Mouse (Mus musculus) cerebellum, adult 2 months (tissue): ENCODE results near the gene Vcpkmt. TPM values are rescaled to one million over a fixed set of nuclear protein-coding genes. Genes with fewer than 3 reads are reported as not detected.

Experiments used
- DNase-seq, 2 experiments: peaks; one replicate each; pipeline ENCODE4 v3.0.0; 2021
- H3K27ac ChIP-seq: fragments of 200-500 bp; 2 replicates; pipeline ENCODE4 v1.5.1; 2012; ENCODE audit warnings: low read length, control low read depth, inconsistent platforms; ENCODE audit not compliant: insufficient read depth
- H3K27me3 ChIP-seq: fragments of 200-500 bp; 2 replicates; pipeline ENCODE4 v1.6.1; 2012; ENCODE audit warnings: inconsistent platforms, mild to moderate bottlenecking, low read length, moderate library complexity; ENCODE audit not compliant: control insufficient read depth, insufficient read depth
- H3K4me1 ChIP-seq: fragments of 200-500 bp; 2 replicates; pipeline ENCODE4 v1.6.1; 2011; ENCODE audit warnings: low read length; ENCODE audit not compliant: control insufficient read depth, insufficient read depth
- H3K4me3 ChIP-seq: fragments of 200-500 bp; replicated peaks from 2 replicates; pipeline ENCODE3; 2011; ENCODE audit warnings: mild to moderate bottlenecking, low read depth, low read length, control low read depth; ENCODE audit not compliant: insufficient read depth
- CTCF ChIP-seq: fragments of 200-500 bp; IDR thresholded peaks from 2 replicates; pipeline ENCODE4 v1.5.1; 2011; ENCODE audit warnings: low read depth, mild to moderate bottlenecking, control low read depth, low read length, moderate library complexity, borderline replicate concordance; ENCODE audit not compliant: insufficient read depth
- POLR2A ChIP-seq: fragments of 200-500 bp; IDR thresholded peaks from 2 replicates; pipeline ENCODE4 v1.6.1; 2011; ENCODE audit warnings: low read length, control low read depth, borderline replicate concordance; ENCODE audit not compliant: insufficient read depth
- WGBS: fragments of 180-500 bp; shearing (Covaris S2); methylation state at CpG from one replicate; pipeline ENCODE4 v1.1.7; 2018; 5-methylcytosine and 5-hydroxymethylcytosine counted together
- polyA plus RNA-seq: library from polyadenylated mRNA; depleted of rRNA; stranded (reverse); fragments of >200 nt; gene quantifications from 2 replicates; pipeline ENCODE4 v1.2.3, GENCODE M21; 2012

Gene Vcpkmt
- polyA plus RNA-seq, 1 experiment, result 30.0 TPM

DNA sequence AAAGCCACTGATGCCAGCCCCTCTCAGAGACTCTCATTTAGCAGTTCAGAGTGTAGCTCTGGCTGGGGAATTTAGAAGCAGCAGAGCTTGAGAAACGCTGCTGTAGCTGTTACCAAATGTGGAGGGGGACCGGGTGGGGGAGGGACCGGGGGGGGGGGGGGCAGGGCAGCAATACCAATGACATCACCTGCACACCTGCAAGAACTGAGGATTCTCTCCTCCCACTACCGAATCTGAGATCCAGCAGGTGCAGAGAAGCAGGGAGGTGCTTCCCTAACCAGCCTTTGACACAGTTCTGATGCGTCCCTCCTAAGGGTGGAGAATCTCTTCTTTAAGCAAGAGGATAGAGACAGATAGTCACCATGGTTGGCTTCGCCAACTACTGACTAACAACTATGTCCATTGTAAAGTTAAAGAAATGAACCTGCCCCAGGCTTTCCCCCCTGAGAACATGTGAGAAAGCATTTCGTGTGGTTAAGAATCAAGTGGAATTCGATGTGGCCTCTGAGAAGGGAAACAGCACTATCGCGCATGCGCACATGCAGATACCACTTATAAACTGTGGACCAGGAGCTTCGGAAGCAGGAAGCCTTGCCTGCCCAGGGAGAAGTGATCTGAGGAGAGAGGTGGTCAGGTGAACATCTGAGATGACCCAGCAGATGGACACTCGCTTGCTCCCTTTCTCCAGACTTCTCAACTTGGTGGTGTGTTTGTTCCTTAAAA, 37.2 kb downstream of the Vcpkmt start:
- Histone ChIP-seq H3K27ac (no peak overlapping the region), H3K27me3 (no peaks in the 10 kb centered on the region), H3K4me1 (no peaks in the 10 kb centered on the region), H3K4me3 (no peak overlapping the region)
- DNase-seq, result no peak
- 84% methylated on average over 13 of the region's 13 CpGs for WGBS
- TF ChIP-seq POLR2A (no peak), CTCF (no peak)

DNA sequence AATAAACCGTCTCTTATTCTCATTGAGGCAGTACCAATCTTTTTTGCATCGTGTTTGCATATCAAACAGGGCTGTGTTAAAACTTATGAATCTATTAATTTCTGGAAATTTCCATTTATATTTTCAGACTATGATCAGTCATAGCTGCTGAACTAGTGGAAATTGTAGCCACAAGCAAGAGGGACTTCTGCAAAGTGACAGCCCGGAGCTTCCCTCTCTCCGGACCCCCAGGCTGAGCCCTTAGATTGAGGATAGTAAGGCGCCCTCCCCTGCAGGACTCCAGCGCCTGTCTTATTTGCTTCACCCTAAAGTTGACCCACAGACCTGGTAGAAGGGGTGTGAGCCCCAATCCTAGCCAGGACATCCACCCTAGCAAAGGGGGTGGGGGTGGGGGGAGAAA, 37.8 kb downstream of the Vcpkmt start:
- no peak overlapping the region for H3K4me3 ChIP-seq
- TF ChIP-seq POLR2A, result no peak
- TF ChIP-seq CTCF, result no peak
- DNase-seq, result no peak
- no peak overlapping the region for H3K27ac ChIP-seq
- H3K4me1 ChIP-seq, result no peaks in the 10 kb centered on the region
- H3K27me3 ChIP-seq, result no peaks in the 10 kb centered on the region
- 93% methylated on average over 6 of the region's 6 CpGs for WGBS

DNA sequence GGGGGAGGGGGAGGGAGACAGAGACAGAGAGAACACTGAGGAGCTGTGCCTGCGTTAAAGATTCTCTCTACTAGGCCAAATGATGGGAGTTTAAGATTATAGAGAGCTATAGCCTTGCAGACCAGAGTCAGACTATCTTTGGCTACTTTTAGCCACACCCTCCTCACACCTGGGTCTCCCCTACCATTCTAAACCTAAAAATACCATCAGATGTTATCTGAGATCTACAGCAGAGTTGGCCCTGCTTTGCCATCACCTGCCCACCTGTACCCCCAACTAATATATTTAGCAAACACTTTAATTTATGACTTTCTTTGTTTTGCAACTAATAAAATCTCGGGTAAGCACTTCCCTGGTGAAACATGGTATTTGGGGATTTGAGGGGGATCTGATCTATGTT, 38.3 kb downstream of the Vcpkmt start:
- Histone ChIP-seq H3K4me1 (no peaks in the 10 kb centered on the region), H3K27ac (no peak overlapping the region), H3K4me3 (no peak overlapping the region), H3K27me3 (no peaks in the 10 kb centered on the region)
- no peak for DNase-seq
- TF ChIP-seq CTCF, result no peak
- no peak for TF ChIP-seq POLR2A
- WGBS, result 71% methylated on average over 2 of the region's 2 CpGs

DNA sequence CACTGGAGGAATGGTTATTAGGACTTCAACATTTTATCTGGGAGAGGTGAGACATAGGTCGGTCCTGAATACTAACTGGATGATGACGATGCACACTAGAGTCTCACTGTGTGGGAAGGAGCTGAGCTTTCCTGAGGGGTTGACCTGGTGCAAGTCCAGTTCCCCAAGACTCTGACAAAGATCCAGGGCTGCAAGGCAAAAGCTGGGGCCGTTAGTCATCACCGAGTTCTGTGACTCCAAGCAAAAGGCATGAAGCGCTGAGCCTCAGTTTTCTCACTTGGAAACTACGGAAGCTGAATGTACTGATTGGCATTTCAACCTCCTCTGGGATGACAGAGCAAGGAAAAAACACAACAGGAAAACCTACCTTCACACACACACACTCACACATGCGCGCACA, 40.5 kb downstream of the Vcpkmt start:
- peaks cover 4% of the 10 kb centered on the region; the same call in 1 of the 2 replicates for H3K4me1 ChIP-seq
- TF ChIP-seq POLR2A (no peak), CTCF (no peak)
- H3K4me3 ChIP-seq, result no peak overlapping the region
- 97% methylated on average over 8 of the region's 8 CpGs for whole genome bisulfite sequencing
- DNase-seq, result no peak
- H3K27ac ChIP-seq, result no peak overlapping the region
- H3K27me3 ChIP-seq, result no peaks in the 10 kb centered on the region

DNA sequence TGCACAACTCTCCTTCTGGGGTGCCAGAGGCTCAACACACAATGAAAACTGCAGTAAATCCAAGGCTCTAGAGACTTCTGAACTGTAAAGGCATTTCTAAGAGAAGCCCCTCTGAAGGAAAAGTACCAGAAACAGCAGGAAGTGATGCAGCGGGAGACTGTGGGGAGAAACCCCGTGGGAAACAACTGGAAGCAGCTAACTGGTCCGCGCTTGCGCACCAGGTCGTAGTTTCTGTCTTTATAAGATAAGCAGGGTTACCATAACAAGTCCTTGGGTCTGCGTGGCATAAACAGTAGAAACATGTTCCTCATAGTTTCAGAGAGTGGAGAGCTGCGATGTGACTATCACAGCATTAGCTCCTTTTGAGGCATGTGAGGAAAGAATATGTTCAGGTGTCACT, 41.2 kb downstream of the Vcpkmt start:
- Histone ChIP-seq H3K4me3 (no peak overlapping the region), H3K27ac (no peak overlapping the region)
- no peak for DNase-seq

DNA sequence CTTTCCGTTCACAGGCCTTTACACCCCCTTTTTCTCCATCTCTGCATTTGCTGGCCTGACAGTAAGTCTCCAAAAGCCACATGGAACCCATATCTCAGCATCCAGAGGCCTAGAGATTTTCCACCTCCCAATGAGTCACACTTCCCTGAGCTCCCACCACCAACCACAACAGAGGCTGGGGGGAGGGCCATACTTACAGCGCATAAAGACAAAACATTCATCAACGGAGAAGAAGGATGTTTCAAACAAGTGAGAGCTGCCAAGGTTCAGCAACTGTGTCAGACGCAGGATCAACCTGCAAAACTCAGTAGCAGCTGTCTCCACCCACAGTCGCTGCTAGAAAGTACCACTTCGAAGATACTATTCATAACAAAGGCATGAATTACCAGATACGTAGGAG, 43.5 kb downstream of the Vcpkmt start:
- TF ChIP-seq POLR2A (no peak), CTCF (no peak)
- Histone ChIP-seq H3K27ac (no peak overlapping the region), H3K27me3 (no peaks in the 10 kb centered on the region), H3K4me3 (no peak overlapping the region), H3K4me1 (peaks cover 13% of the 10 kb centered on the region)
- 86% methylated on average over 7 of the region's 7 CpGs for WGBS
- no peak for DNase-seq

More for the DNA sequence above, 41.2 kb downstream of the Vcpkmt start:
- peaks cover 10% of the 10 kb centered on the region for H3K4me1 ChIP-seq
- TF ChIP-seq POLR2A, result no peak
- no peak for TF ChIP-seq CTCF
- no peaks in the 10 kb centered on the region for H3K27me3 ChIP-seq
- WGBS, result 91% methylated on average over 8 of the region's 8 CpGs

DNA sequence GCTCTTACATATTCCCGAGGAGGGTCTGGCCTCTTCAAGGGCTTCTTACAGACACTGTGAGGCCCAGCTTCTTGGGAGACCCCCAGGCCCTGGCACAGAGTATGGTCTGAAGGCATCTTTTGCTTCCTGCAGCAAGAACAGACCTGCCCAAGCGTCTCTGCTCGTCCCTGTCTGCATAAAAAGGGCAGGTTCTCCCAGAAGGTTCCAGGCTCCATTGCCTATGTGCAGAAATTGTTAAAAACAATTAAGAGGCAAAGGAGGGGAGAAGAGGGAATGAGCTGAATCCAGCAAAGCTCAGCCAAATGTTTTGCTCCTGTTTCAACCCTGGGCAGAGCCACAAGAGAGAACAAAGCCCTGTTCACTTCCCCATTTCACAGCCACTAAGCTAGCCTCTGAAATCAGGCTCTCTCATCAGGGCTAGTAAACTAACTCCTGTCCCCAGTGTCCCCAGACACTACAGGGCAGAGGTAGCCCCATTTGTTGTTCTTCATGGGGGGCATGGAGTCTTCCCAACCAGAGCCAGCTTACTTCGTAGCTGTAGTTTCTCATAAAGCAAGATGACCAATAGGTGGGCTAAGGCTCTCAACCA, 44.4 kb downstream of the Vcpkmt start:
- Histone ChIP-seq H3K27ac (peak overlapping the region; percentile 16; the same call in 1 of the 2 replicates), H3K4me3 (no peak overlapping the region), H3K27me3 (no peaks in the 10 kb centered on the region), H3K4me1 (peaks cover 13% of the 10 kb centered on the region)
- no peak for DNase-seq
- TF ChIP-seq POLR2A (no peak), CTCF (no peak)
- WGBS, result 79% methylated on average over 4 of the region's 4 CpGs

DNA sequence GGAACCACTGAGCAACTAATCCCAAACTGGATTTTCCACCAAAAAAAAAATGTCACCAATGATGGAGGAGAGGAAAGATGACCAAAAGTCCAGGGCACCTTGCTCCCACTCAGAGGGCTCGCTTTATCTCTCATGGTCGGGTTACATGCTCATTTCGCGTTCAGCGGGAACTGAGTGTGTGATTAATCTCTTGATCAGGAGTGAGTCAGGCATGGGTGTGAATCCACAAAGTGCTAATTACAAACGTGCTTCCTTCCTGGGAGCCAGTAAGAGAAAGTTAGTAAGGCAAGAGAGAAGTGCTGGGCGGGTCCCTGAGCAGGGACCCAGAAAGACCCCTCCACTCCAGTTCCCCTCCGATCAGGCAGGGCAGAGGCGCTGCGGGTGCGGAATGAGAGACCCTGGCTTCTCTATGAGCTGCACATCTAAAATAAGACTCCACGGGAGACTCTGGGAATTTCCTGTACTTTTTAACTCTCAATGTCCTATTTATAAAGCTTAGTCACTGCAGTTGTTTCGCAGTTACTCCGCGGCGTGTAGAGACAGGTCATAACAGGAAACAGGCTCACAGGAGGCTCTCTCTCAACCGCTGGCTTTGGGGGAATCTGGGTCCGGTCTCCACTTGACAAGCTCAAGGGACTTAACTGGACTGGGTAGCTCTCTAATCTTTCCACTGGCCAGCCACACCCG, 45.0 kb downstream of the Vcpkmt start:
- TF ChIP-seq POLR2A (no peak), CTCF (no peak)
- H3K4me1 ChIP-seq, result peaks cover 13% of the 10 kb centered on the region
- peak overlapping the region; percentile 31 for H3K27ac ChIP-seq
- peak overlapping the region; percentile 13 for H3K4me3 ChIP-seq
- WGBS, result 71% methylated on average over 19 of the region's 19 CpGs
- no peaks in the 10 kb centered on the region for H3K27me3 ChIP-seq
- DNase-seq, result peak in 1 of 2 experiments; percentile 23

DNA sequence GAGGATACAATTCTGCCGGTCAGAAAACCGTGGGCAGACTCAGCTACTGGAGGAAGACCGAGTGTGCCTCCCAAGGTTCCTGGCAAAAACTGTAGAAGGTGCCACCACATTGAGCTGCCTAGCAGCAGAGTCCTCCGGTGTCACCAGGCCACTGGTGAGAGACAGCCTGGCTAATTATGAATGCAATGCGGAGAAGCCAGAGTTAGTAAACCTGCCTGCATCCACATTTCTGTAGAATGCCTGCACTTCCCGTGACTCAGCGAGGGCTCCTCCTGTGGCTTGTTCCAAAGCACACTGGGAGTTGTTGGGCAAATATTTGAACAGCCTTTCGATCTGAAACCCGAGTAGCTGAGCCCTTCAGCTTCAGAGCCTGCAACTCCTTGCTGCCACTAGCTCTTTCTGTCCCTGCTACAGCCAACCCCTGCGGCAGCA, 45.6 kb downstream of the Vcpkmt start:
- Histone ChIP-seq H3K27ac (peak overlapping the region; percentile 31), H3K4me1 (peaks cover 13% of the 10 kb centered on the region), H3K4me3 (peak overlapping the region; percentile 27), H3K27me3 (no peaks in the 10 kb centered on the region)
- peak; percentile 67 to 79 for DNase-seq
- 5% methylated on average over 10 of the region's 10 CpGs for WGBS
- peak; percentile 1; the same call in 1 of the 2 replicates for TF ChIP-seq CTCF
- TF ChIP-seq POLR2A, result no peak
